Mouse (Mus musculus) embryonic fibroblast, embryonic 13.5 days (primary cell): ENCODE data around the gene Micall1.

ENCODE experiments used
- CTCF ChIP-seq: IDR thresholded peaks from 2 replicates; pipeline ENCODE4 v1.5.1; 2011; ENCODE audit warnings: mild to moderate bottlenecking, control low read depth, low read length, moderate library complexity, borderline replicate concordance; ENCODE audit not compliant: insufficient read depth
- POLR2A ChIP-seq: IDR thresholded peaks from 2 replicates; pipeline ENCODE4 v1.6.1; 2011; ENCODE audit warnings: low read depth, mild to moderate bottlenecking, control low read depth, low read length, moderate library complexity

- no peak for TF ChIP-seq POLR2A
- no peak for TF ChIP-seq CTCF
Measured at GRCm38 (mm10) chr15:79122119-79122518, 13.4 kb downstream of the Micall1 start.
